Mouse (Mus musculus) central nervous system, embryonic 11.5 days (tissue): ENCODE data around the gene Mafg. TPM values are rescaled to one million over a fixed set of nuclear protein-coding genes. Genes with fewer than 3 reads are reported as not detected.

ENCODE experiments used
- polyA plus RNA-seq: library from polyadenylated mRNA; depleted of rRNA; stranded (reverse); fragments of >200 nt; gene quantifications from 2 replicates; pipeline ENCODE4 v1.2.3, GENCODE M21; 2012; rRNA removed

Mafg gene
- 42.7 and 60.6 TPM in 2 replicates for polyA plus RNA-seq

DNA sequence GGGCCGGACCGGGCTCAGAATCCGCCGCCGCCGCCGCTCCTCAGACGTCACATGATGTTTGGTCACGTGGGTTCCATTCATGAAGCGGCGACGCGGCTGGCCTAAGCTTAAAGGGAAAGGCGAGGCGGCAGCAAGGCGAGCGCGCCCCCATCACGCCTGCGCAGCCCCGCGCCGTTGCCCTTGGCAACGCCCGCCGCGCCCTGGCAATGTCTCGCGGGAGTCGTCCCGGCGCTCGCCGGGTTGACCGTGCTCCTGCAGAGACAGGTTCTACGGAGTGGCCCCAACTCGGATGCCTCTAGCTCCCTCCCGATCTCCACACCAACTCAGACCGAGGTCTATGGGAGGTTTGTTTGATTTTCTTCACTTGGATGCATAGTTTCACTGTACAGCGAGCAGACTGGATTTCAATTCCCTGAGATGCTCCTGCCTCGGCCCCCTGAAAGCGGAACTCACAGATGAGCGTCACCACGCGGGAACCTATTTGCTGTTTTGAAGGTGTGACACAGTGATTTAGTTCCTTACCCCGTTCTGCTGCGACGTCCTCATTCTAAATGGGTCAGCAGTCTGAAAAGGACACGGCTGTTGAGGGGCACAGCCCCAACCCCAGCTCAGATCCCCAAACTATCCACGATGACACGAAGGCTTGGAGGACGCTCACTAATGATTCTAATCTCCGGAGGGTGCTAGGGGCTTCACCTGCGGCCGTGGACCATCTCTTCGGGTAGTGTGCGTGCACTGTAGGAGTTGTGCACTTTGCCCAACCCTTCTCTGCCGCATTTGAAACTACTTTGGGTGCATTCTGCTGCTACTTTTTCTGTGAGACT is at the start of gene Mafg:
Gene Mafg (minus strand): TSS at position 81 of the 824 bp plus-strand sequence.

GRCm38 (mm10) chr11:120672687-120673593 is 39.5 kb upstream of the Mafg start, which contains the start of gene Aspscr1:
Gene Aspscr1, plus strand, starts transcription at chr11:120672973.

DNA sequence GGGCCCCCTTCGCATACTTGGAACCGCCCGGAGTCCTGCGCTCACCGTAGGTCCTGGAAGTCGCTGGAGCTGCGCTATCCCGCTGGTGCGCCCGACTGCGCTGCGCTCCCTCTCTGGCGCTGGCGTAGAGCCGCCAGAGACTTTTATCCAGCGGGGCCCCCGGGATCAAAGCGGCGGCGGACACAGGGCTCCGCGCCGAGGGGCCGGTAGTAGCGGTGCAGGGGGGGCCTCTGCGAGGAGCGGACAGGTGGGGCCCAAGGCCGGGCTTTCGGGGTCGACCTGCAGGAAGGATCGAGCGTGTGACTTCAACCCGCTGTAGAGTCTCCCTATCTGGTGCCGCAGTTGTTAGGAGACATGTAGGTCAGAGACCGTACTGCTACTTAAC is 27.7 kb upstream of the Mafg start, which contains the start of gene Notum:
Gene Notum (minus strand): TSS at position 100 of the 385 bp plus-strand sequence.

GRCm38 (mm10) chr11:120648001-120648476 is 14.6 kb upstream of the Mafg start, which contains the start of gene Myadml2:
Gene Myadml2, minus strand, starts transcription at chr11:120648158.

GRCm38 (mm10) chr11:120643601-120643987 is 10.2 kb upstream of the Mafg start, which contains the start of gene Pycr1:
Gene Pycr1, minus strand, starts transcription at chr11:120643769.

DNA sequence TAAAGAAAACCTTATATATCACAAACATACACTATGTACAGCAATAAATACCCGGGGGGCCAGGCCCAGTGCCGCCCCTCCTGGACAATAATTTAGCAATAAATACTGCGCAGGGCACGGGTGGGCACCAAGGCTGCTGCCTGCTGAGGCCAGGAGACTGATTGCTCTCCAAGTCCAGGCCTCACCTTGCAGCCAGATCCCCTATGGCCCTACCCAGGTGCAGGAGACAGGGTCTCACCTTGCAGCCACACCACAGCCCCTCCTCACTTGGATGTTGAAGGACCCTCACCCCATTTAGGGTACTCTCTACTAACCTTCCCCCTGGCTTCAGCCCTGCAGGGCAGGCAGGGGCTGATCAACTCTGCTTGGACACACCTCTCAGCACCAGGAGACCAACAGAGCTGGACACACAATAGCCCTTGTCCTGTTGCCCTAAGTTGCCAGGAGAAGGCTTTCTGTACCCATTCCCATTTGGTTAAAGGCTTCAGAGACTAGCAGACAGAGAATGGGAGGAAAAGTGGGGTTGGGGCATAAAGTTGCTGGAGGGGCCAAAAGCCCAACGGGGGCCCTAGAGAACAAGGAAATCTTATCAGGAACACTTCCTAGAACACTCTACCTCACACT is 8.1 kb downstream of the Mafg start, which contains the start of gene Sirt7:
Gene Sirt7 (minus strand): TSS at position 89 of the 624 bp plus-strand sequence.

DNA sequence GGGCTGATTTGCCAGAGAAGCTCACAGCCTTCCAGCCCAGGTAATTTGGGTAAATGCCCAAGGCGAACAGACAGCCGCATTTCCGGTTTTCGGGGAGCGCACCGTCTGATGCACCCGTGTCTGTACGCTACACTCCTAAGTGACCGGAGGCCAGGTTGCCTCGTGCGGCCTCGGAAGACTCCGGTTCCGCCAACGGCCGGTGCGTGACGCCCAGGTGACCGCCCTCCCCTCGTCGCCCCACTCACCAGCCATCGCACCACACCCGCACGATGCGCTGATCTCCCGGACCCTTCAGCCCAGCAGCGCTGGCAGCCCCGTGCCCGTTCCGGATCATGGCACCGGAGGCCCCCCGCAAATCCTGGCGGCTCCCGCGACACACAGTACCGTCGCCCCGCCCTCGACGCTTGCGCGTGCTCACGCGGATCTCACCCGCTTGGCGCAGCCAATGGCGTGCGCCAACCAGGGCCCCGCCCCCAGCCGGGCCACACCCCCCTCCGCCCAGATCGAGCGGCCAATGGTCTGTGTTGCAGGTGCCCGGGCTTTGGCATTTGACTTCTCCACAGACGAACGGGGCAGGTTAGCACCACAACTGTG is 15.8 kb downstream of the Mafg start, which contains the start of gene Pcyt2:
Gene Pcyt2 (minus strand): TSS at position 418 of the 594 bp plus-strand sequence.

DNA sequence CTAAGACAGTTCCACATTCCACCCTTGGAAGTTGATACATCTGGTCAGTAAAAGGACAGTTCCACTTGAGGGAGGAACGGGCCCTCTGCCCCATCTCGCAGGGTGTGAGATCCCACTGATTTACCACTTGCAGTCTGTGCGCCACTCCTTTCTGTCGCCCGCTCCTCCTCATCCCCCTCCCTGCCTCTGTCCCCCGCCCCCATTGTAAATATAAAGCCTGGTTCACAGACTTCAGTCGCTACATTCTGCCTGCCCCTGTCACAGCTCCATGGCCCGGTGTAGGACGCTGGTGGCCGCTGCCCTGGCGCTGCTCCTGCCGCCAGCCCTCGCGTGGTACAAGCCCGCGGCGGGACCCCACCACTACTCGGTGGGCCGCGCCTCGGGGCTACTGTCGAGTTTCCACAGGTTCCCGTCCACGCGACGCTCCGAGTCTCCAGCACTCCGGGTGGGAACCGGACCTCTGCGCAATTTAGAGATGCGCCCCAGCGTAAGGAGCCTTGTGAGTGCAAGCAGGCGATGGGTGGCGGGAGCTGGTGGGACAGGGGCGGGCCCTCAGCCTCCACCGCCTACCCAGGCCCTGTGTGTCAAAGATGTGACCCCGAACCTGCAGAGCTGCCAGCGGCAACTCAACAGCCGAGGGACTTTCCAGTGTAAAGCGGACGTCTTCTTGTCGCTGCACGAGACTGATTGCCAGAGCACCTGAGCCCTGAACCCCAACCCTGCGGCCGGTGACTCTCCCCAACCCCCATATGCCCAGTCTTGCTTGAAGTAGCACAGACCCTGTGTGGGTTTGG is 25.0 kb downstream of the Mafg start, which contains the start of gene Npb:
Gene Npb (plus strand): TSS at position 237 of the 794 bp plus-strand sequence.

DNA sequence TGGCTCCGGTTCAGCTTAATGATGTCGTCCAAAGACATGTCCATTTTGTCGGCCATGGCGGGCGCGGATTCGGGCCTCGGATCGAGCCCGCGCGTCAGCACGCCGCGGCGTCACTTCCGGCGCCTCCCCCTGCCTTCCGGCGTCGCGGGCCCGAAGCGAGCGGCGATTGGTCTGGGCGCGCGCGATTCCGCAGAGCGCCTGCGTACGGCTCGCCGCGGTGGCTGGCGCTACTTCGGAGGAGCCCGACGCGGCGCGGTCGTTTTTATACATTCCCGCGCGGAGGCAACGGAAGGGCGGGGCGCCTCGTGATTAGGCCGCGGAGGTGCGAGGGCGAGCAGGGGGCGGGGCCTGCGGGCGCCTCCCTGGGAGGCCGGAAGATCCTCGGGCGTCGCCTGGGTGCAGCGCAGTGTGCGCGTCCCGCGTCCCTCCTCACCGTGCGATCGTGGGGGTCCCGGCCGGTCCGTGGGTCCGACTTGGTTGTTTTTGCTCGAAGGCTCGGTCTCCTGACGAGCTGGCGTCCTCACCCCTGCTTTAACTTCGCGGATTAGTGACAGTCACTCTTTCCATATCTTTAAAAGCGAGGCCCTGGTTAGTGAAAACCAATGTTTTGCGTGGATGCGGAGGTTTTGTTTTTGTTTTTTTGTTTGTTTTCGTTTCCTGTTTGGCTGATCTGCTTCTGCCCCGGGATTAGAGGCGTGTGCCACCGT is 35.0 kb downstream of the Mafg start, which contains the start of the genes Alyref and Anapc11:
Gene Alyref (minus strand): TSS at position 83 of the 707 bp plus-strand sequence.
Gene Anapc11 (plus strand): TSS at position 139 of the 707 bp plus-strand sequence.

GRCm38 (mm10) chr11:120581490-120582267 is 51.7 kb downstream of the Mafg start, which contains the start of gene Arhgdia:
Gene Arhgdia, minus strand, starts transcription at chr11:120581624.

Other genes with a start within 250 kb of the Mafg start
- 43.1 and 58.4 TPM in 2 replicates for gene Nploc4, start 195.9 kb downstream of the Mafg start, polyA plus RNA-seq
- 0.11 and 0.24 TPM in 2 replicates for gene Tspan10, start 191.0 kb downstream of the Mafg start, polyA plus RNA-seq
- 0.35 and 0.37 TPM in 2 replicates for gene Pde6g, start 180.1 kb downstream of the Mafg start, polyA plus RNA-seq
- gene Oxld1, start 175.5 kb downstream of the Mafg start, polyA plus RNA-seq = 6.9 and 7.4 TPM in 2 replicates
- gene Ccdc137, start 175.5 kb downstream of the Mafg start, polyA plus RNA-seq = 36.2 and 42.9 TPM in 2 replicates
- 30.2 and 41.6 TPM in 2 replicates for gene Arl16, start 166.0 kb downstream of the Mafg start, polyA plus RNA-seq
- gene Mrpl12, start 149.0 kb downstream of the Mafg start, polyA plus RNA-seq = 106 and 125 TPM in 2 replicates
- 39.4 and 50.5 TPM in 2 replicates for gene Slc25a10, start 141.8 kb downstream of the Mafg start, polyA plus RNA-seq
- gene Gcgr, start 102.9 kb downstream of the Mafg start, polyA plus RNA-seq = 1.2 and 1.7 TPM in 2 replicates
- gene Mcrip1, start 83.9 kb downstream of the Mafg start, polyA plus RNA-seq = 164 and 177 TPM in 2 replicates
- gene Ppp1r27, start 82.5 kb downstream of the Mafg start, polyA plus RNA-seq = not detected in 2 replicates
- gene P4hb, start 60.3 kb downstream of the Mafg start, polyA plus RNA-seq = 365 and 391 TPM in 2 replicates
- 303 and 501 TPM in 2 replicates for gene Arhgdia, start 52.0 kb downstream of the Mafg start, polyA plus RNA-seq
- 300 and 546 TPM in 2 replicates for gene Alyref, start 35.2 kb downstream of the Mafg start, polyA plus RNA-seq
- gene Anapc11, start 35.2 kb downstream of the Mafg start, polyA plus RNA-seq = 138 and 143 TPM in 2 replicates
- 1.4 TPM in 2 replicates for gene Npb, start 25.1 kb downstream of the Mafg start, polyA plus RNA-seq
- gene Pcyt2, start 15.7 kb downstream of the Mafg start, polyA plus RNA-seq = 132 and 188 TPM in 2 replicates
- 44.4 and 107 TPM in 2 replicates for gene Sirt7, start 8.4 kb downstream of the Mafg start, polyA plus RNA-seq
- 13.8 and 25.2 TPM in 2 replicates for gene Pycr1, start 10.2 kb upstream of the Mafg start, polyA plus RNA-seq
- 0.08 and 0.26 TPM in 2 replicates for gene Myadml2, start 14.6 kb upstream of the Mafg start, polyA plus RNA-seq
- gene Notum, start 27.6 kb upstream of the Mafg start, polyA plus RNA-seq = 2.2 and 5.1 TPM in 2 replicates
- 69.8 and 105 TPM in 2 replicates for gene Aspscr1, start 39.4 kb upstream of the Mafg start, polyA plus RNA-seq
- 49.4 and 73.3 TPM in 2 replicates for gene Cenpx, start 80.1 kb upstream of the Mafg start, polyA plus RNA-seq
- 68.5 and 84.3 TPM in 2 replicates for gene Lrrc45, start 80.3 kb upstream of the Mafg start, polyA plus RNA-seq
- 63.0 and 69.7 TPM in 2 replicates for gene Rac3, start 87.9 kb upstream of the Mafg start, polyA plus RNA-seq
- gene Dcxr, start 93.7 kb upstream of the Mafg start, polyA plus RNA-seq = 11.3 and 14.7 TPM in 2 replicates
- gene Cbr2, start 98.5 kb upstream of the Mafg start, polyA plus RNA-seq = 0.55 and 2.0 TPM in 2 replicates
- gene Hmga1b, start 129.2 kb upstream of the Mafg start, polyA plus RNA-seq = 3.8 and 8.8 TPM in 2 replicates
- gene Rfng, start 150.6 kb upstream of the Mafg start, polyA plus RNA-seq = 41.7 and 45.5 TPM in 2 replicates
- gene Gps1, start 150.7 kb upstream of the Mafg start, polyA plus RNA-seq = 169 and 233 TPM in 2 replicates
- 52.1 and 79.3 TPM in 2 replicates for gene Dus1l, start 162.8 kb upstream of the Mafg start, polyA plus RNA-seq
- gene Fasn, start 190.9 kb upstream of the Mafg start, polyA plus RNA-seq = 227 and 256 TPM in 2 replicates